Mouse (Mus musculus): ENCODE results near the gene Hoxb6. TPM values are rescaled to one million over a fixed set of nuclear protein-coding genes. Genes with fewer than 3 reads are reported as not detected.

The Hoxb6 gene
- polyA plus RNA-seq, 1 experiment, result not detected

DNA sequence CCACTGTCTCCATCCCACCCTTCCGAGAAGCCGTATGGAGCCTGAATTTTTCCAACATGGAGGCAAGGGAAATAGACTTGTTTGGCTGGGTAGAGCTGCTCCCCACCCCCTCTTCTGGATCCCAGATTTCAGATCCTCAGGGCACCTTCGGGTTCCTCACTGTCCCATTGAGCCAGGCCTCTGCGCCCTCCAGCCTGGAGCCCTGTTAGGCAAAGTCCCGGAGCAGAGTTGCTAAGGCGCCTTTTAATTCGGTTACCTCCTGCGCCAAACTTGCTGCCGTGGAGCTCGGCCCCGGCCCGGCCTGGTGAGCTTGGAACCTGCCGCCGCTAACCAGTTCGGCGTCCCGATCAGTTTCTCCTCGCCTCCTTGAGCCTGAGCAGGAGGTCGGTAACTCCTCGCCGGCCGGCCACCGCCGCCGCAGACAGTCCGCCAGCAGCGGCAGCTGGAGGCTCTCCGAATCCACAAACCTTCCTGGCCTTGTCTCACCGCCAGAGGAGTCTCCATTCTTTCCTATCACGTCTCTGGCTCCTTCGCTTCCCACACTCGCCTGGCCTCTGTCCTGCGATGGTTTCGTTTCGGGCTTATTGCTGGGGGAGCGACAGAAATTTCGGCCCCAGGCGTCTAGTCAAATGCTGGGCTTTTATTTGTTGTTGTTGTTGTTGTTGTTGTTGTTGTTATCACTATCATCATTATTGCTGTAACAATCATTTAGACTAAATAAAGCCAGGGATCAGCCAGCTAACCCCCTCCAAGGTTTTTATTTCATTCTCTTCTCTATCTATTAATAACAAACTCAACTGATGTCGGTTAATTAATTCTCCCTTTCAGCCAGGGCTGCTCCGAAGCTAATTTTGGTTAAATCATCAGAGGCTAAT, 49.7 kb downstream of the Hoxb6 start:
- TF ChIP-seq POLR2A (IDR thresholded peaks at IDR 0.05; ENCODE audit: extremely low read depth, insufficient read depth, low read length), result no peak
- Histone ChIP-seq H3K27ac (ENCODE audit: insufficient read depth, low read length) (no peak overlapping the region), H3K4me1 (ENCODE audit: control insufficient read depth, insufficient read depth, low read length) (no peaks in the 10 kb centered on the region), H3K4me3 (ENCODE audit: insufficient read depth, low read length) (no peak overlapping the region)

DNA sequence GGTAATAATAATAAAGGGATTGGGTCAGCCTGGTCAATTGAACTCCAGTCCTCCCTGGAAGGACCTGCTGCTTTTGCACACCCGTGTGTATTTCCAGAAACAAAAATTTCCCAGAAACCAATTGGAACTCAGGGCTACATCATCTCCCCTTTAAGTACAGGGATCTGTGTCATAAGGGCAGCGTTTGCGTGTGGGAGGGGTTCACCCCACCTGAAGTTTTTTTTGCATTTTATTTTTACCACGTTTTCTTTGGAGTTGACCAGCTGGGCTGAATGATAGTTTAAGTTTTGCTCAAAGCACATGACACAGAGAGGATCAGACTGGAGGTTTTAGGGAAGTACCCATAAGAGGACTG, 50.3 kb downstream of the Hoxb6 start:
- H3K4me1 ChIP-seq (ENCODE audit: control insufficient read depth, insufficient read depth, low read length), result no peaks in the 10 kb centered on the region
- TF ChIP-seq POLR2A (IDR thresholded peaks at IDR 0.05; ENCODE audit: extremely low read depth, insufficient read depth, low read length), result no peak
- no peak for TF ChIP-seq CTCF (IDR thresholded peaks at IDR 0.05; ENCODE audit: extremely low read depth, insufficient read depth, low read length)
- H3K4me3 ChIP-seq (ENCODE audit: insufficient read depth, low read length), result no peak overlapping the region
- no peak overlapping the region for H3K27ac ChIP-seq (ENCODE audit: insufficient read depth, low read length)

DNA sequence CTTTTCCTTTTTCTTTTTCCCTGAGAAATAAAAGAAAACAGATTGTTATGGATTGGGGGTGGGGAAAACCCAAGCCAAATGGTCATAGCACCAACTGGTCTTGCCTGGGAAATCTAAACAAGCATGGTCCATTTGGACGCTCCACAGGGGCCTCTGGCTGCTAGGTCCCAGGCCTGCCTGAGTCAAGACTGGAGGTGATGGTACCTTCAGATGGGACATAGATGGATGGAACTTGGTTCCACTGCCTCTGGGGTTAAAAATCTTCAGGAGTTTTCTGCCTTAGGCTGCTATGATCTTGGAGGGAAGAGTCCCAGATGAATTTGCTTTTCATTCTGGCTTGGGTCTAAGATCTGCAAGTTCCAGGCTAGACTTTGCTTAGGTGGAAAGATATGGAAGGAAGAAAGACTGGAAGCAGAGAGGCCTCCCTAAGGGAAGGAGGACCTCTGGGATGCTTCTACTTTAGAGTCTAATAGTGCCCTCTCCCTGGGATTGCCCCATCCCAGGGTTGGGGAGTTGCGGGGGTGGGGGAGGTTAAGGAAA, 51.0 kb downstream of the Hoxb6 start:
- Histone ChIP-seq H3K4me3 (ENCODE audit: insufficient read depth, low read length) (no peak overlapping the region), H3K4me1 (ENCODE audit: control insufficient read depth, insufficient read depth, low read length) (no peaks in the 10 kb centered on the region), H3K27ac (ENCODE audit: insufficient read depth, low read length) (no peak overlapping the region)
- TF ChIP-seq CTCF (IDR thresholded peaks at IDR 0.05; ENCODE audit: extremely low read depth, insufficient read depth, low read length) (no peak), POLR2A (IDR thresholded peaks at IDR 0.05; ENCODE audit: extremely low read depth, insufficient read depth, low read length) (no peak)

DNA sequence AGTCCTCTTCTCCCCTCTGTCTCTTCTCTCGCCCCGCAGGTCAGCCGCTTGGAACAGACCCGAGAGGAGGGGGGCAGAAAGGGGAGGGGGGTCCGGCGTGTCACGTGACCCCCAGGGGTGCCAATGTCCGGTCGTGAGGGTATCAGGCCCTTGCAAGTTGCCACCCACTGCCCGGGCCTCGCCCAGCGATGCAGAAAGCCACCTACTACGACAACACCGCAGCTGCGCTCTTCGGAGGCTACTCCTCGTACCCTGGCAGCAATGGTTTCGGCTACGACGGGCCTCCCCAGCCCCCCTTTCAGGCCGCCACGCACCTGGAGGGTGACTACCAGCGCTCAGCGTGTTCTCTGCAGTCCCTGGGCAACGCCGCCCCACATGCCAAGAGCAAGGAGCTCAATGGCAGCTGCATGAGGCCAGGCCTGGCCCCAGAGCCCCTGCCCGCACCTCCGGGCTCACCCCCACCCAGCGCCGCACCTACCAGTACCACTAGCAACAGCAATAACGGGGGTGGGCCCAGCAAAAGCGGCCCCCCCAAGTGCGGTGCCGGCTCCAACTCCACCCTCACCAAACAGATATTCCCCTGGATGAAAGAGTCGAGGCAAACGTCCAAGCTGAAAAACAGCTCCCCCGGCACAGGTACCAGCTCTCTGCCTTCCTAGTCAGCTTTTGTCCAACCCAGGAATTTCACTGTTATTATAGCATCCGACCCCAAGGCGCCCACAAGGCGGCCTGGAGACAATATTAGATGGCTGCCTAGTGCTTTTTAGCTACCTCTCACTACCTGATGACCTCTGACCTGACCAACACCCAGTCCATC, 52.0 kb downstream of the Hoxb6 start:
- TF ChIP-seq POLR2A (IDR thresholded peaks at IDR 0.05; ENCODE audit: extremely low read depth, insufficient read depth, low read length) (no peak), CTCF (IDR thresholded peaks at IDR 0.05; ENCODE audit: extremely low read depth, insufficient read depth, low read length) (no peak)
- Histone ChIP-seq H3K4me1 (ENCODE audit: control insufficient read depth, insufficient read depth, low read length) (no peaks in the 10 kb centered on the region), H3K27ac (ENCODE audit: insufficient read depth, low read length) (no peak overlapping the region), H3K4me3 (ENCODE audit: insufficient read depth, low read length) (no peak overlapping the region)

DNA sequence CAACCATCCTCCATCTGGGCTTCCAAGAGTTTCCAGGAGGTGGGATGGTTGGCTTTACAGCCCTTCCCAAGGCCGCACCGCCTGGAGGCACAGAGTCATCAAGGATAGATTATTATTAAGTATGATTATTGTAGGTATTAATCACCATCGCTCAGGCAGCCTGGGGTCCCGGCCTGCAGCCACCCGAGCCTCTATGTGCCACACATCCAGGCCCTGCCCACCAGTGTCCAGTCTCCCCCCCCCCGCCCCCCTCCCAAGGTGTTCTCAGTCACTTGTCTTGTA, 52.5 kb downstream of the Hoxb6 start:
- no peak for TF ChIP-seq CTCF (IDR thresholded peaks at IDR 0.05; ENCODE audit: extremely low read depth, insufficient read depth, low read length)
- TF ChIP-seq POLR2A (IDR thresholded peaks at IDR 0.05; ENCODE audit: extremely low read depth, insufficient read depth, low read length), result no peak
- no peaks in the 10 kb centered on the region for H3K4me1 ChIP-seq (ENCODE audit: control insufficient read depth, insufficient read depth, low read length)
- H3K4me3 ChIP-seq (ENCODE audit: insufficient read depth, low read length), result no peak overlapping the region
- H3K27ac ChIP-seq (ENCODE audit: insufficient read depth, low read length), result no peak overlapping the region

DNA sequence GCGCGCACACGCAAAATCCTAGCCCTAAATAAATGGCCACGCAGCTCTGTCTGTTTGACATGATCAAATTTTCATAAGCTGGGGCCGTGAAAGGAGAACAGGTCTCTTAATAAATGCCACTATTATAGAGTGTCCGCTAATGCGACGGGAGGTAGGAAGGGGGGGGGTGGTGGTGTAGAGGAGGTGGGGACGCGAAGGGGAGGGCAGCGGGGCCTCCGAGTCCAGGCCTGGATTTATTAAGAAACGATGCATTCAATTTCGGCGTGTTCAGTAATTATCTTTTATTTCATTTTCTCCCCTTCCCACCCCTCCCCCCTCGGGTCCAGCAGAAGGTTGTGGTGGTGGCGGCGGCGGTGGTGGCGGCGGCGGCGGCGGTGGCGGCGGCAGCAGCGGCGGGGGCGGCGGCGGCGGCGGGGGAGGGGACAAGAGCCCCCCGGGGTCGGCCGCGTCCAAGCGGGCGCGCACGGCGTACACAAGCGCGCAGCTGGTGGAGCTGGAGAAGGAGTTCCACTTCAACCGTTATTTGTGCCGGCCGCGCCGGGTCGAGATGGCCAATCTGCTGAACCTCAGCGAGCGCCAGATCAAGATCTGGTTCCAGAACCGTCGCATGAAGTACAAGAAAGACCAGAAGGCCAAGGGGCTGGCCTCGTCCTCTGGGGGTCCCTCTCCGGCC, 53.1 kb downstream of the Hoxb6 start:
- H3K4me1 ChIP-seq (ENCODE audit: control insufficient read depth, insufficient read depth, low read length), result no peaks in the 10 kb centered on the region
- H3K27ac ChIP-seq (ENCODE audit: insufficient read depth, low read length), result no peak overlapping the region
- TF ChIP-seq POLR2A (IDR thresholded peaks at IDR 0.05; ENCODE audit: extremely low read depth, insufficient read depth, low read length), result no peak
- TF ChIP-seq CTCF (IDR thresholded peaks at IDR 0.05; ENCODE audit: extremely low read depth, insufficient read depth, low read length), result no peak
- H3K4me3 ChIP-seq (ENCODE audit: insufficient read depth, low read length), result no peak overlapping the region

DNA sequence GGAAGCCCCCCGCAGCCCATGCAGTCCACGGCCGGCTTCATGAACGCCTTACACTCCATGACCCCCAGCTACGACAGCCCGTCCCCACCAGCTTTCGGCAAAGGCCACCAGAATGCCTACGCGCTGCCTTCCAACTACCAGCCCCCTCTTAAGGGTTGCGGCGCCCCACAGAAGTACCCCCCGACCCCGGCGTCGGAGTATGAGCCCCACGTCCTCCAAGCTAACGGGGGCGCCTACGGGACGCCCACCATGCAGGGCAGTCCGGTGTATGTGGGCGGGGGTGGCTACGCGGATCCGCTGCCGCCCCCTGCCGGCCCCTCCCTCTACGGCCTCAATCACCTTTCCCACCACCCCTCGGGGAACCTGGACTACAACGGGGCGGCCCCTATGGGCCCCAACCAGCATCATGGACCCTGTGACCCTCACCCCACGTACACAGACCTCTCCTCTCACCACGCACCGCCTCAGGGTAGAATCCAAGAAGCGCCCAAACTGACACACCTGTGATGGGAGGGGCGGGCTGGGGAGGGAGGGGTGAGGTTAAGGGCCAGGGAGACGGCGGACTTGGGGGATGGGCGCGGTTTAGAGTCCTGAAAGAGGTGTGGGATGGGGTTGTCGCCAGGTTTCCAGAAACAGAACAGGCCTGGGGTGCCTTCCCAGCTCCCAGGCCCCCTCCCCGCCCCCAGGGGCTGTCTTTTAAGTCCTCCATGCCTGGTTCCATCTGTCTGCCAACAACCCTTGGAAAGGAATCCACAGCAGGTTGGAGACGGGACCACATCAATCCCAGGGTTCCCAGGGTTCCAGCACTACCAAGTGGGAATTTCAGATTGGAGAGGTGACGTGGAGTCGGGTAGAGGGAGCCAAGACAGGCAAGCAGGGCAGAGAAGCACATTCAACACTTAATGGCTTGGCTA, 53.9 kb downstream of the Hoxb6 start:
- no peaks in the 10 kb centered on the region for H3K4me1 ChIP-seq (ENCODE audit: control insufficient read depth, insufficient read depth, low read length)
- TF ChIP-seq POLR2A (IDR thresholded peaks at IDR 0.05; ENCODE audit: extremely low read depth, insufficient read depth, low read length) (no peak), CTCF (IDR thresholded peaks at IDR 0.05; ENCODE audit: extremely low read depth, insufficient read depth, low read length) (no peak)
- H3K4me3 ChIP-seq (ENCODE audit: insufficient read depth, low read length), result no peak overlapping the region
- H3K27ac ChIP-seq (ENCODE audit: insufficient read depth, low read length), result no peak overlapping the region

DNA sequence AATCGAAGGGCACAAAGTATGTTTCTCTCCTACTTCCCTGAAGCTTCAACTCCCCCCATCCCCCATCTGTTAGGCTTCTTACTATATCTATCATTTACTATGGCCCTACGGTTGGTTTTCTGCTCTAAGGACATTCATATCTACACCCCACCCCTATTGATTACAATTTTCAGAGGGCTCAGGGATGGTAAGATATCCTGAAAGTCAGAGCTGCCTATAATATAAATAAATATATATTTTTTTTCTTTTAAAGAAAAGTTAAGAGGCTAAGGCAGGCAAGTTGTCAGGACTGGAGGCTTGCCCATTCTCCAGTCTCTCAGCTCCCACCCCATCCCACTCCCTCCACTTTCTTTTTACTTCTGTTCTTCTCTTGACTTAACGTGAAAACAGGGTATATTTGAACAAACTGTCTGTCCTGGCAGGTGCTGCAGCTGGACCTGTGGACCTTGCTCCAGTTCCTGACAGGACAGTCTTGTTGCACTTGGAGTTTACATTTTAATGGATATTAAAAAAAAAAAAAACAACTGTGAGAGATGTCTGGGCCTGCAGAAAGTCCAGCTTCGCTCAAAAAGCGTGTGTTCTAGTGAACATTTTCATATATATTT, 54.7 kb downstream of the Hoxb6 start:
- H3K27ac ChIP-seq (ENCODE audit: insufficient read depth, low read length), result no peak overlapping the region
- TF ChIP-seq POLR2A (IDR thresholded peaks at IDR 0.05; ENCODE audit: extremely low read depth, insufficient read depth, low read length), result no peak
- no peak for TF ChIP-seq CTCF (IDR thresholded peaks at IDR 0.05; ENCODE audit: extremely low read depth, insufficient read depth, low read length)

More for the DNA sequence above, 54.7 kb downstream of the Hoxb6 start:
- H3K4me1 ChIP-seq (ENCODE audit: control insufficient read depth, insufficient read depth, low read length), result no peaks in the 10 kb centered on the region
- H3K4me3 ChIP-seq (ENCODE audit: insufficient read depth, low read length), result no peak overlapping the region

Data from cortical plate, adult 2 months (tissue).